Mouse (Mus musculus) left cerebral cortex, adult 9 months (tissue): Measurements from ENCODE around the gene Lgals3bp.

Experiments
- DNase-seq, 2 experiments: peaks; one replicate each; pipeline ENCODE4 v3.0.0; 2022; ENCODE audit warnings: low spot score in 2 of 2

Lgals3bp gene

GRCm38 (mm10) chr11:118423266-118423971 is 21.5 kb upstream of the Lgals3bp start:
- DNase-seq = peak; percentile 40 to 85

- no peak for DNase-seq
These were observed 18.4 kb upstream of the Lgals3bp start for GRCm38 (mm10) chr11:118420261-118420660.

- peak; percentile 97 to 99 for DNase-seq
These were observed 17.1 kb upstream of the Lgals3bp start, which contains the start of gene Cant1 for GRCm38 (mm10) chr11:118418834-118419504. Gene Cant1 (minus strand): TSS chr11:118419086.

- no peak for DNase-seq
These were observed 16.5 kb upstream of the Lgals3bp start for GRCm38 (mm10) chr11:118418442-118418833.

GRCm38 (mm10) chr11:118417496-118417895 is 15.6 kb upstream of the Lgals3bp start:
- DNase-seq = no peak

- DNase-seq = no peak
These were observed 14.2 kb upstream of the Lgals3bp start for GRCm38 (mm10) chr11:118416046-118416445.

- DNase-seq = no peak
These were observed 13.7 kb upstream of the Lgals3bp start for GRCm38 (mm10) chr11:118415630-118416029.

- DNase-seq = no peak
These were observed 12.4 kb upstream of the Lgals3bp start for GRCm38 (mm10) chr11:118414270-118414669.

- no peak for DNase-seq
These were observed 11.2 kb upstream of the Lgals3bp start for GRCm38 (mm10) chr11:118413055-118413454.

- no peak for DNase-seq
These were observed 10.7 kb upstream of the Lgals3bp start for GRCm38 (mm10) chr11:118412601-118413000.

GRCm38 (mm10) chr11:118411271-118411670 is 9.4 kb upstream of the Lgals3bp start:
- DNase-seq = no peak

GRCm38 (mm10) chr11:118410479-118410878 is 8.6 kb upstream of the Lgals3bp start:
- DNase-seq = no peak

GRCm38 (mm10) chr11:118410073-118410444 is 8.2 kb upstream of the Lgals3bp start:
- no peak for DNase-seq

GRCm38 (mm10) chr11:118409106-118410072 is 7.5 kb upstream of the Lgals3bp start:
- no peak for DNase-seq

GRCm38 (mm10) chr11:118408051-118408740 is 6.3 kb upstream of the Lgals3bp start:
- DNase-seq = no peak

- no peak for DNase-seq
These were observed 5.5 kb upstream of the Lgals3bp start for GRCm38 (mm10) chr11:118407318-118407910.

GRCm38 (mm10) chr11:118406521-118406920 is 4.6 kb upstream of the Lgals3bp start:
- no peak for DNase-seq

GRCm38 (mm10) chr11:118405311-118405710 is 3.4 kb upstream of the Lgals3bp start:
- DNase-seq = no peak

- no peak for DNase-seq
These were observed 2.3 kb upstream of the Lgals3bp start for GRCm38 (mm10) chr11:118403951-118404899.

- DNase-seq = no peak
These were observed 1.3 kb upstream of the Lgals3bp start for GRCm38 (mm10) chr11:118403183-118403582.
